Mouse (Mus musculus) lung, adult 2 months (tissue): ENCODE measurements around the gene Trim23.

Source experiments
- CTCF ChIP-seq: fragments of 200-500 bp; IDR thresholded peaks from 2 replicates; pipeline ENCODE4 v1.5.1; 2011; ENCODE audit warnings: mild to moderate bottlenecking, low read length, control low read depth; ENCODE audit not compliant: insufficient read depth
- POLR2A ChIP-seq: fragments of 200-500 bp; IDR thresholded peaks from 2 replicates; pipeline ENCODE4 v1.6.1; 2011; ENCODE audit warnings: low read depth, mild to moderate bottlenecking, control low read depth, low read length, borderline replicate concordance; ENCODE audit errors: extremely low read depth

DNA sequence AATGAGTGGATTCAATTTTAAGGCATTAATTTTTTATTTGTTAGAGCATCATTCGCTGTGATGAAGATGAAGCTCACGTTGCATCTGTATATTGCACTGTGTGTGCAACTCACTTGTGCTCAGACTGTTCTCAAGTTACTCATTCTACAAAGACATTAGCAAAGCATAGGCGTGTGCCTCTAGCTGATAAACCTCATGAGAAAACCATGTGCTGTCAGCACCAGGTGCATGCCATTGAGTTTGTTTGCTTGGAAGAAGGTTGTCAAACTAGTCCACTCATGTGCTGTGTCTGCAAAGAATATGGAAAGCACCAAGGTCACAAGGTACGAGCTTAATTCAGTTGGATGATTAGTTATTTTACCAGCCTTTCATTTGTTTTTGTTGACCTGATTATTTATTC, 8.8 kb downstream of the Trim23 start:
- no peak for TF ChIP-seq POLR2A
- no peak for TF ChIP-seq CTCF
